Mouse (Mus musculus) hindbrain, embryonic 16.5 days (tissue): ENCODE measurements at regions not wholly inside any gene's neighbourhood (a gene's known extent, or its start where the extent isn't known, plus 50 kb on each side); places are given as distances from the start of the nearest gene placed in this dataset.

Experiments used
- ATAC-seq: fragments of 200-750 bp; cut with Nextera tagmentation; 2 replicates; pipeline ENCODE4 v1.8.0; 2017; ENCODE audit warnings: moderate TSS enrichment, moderate library complexity
- H3K27ac ChIP-seq: fragments of 300-500 bp; sonication (generic); 2 replicates; pipeline ENCODE4 v1.5.1; 2014; ENCODE audit warnings: low read depth, mild to moderate bottlenecking, control low read depth, low read length, moderate library complexity
- H3K27me3 ChIP-seq: fragments of 300-500 bp; sonication (generic); replicated peaks from 2 replicates; pipeline ENCODE4 v1.6.1; 2014; ENCODE audit warnings: low read length; ENCODE audit not compliant: control insufficient read depth, insufficient read depth
- H3K36me3 ChIP-seq: fragments of 300-500 bp; sonication (generic); 2 replicates; pipeline ENCODE4 v1.6.1; 2014; ENCODE audit warnings: mild to moderate bottlenecking, low read length, moderate library complexity, mixed read lengths; ENCODE audit not compliant: control insufficient read depth, insufficient read depth
- H3K4me1 ChIP-seq: fragments of 300-500 bp; sonication (generic); 2 replicates; pipeline ENCODE4 v1.6.1; 2014; ENCODE audit warnings: low read depth, low read length; ENCODE audit not compliant: control insufficient read depth, insufficient read depth
- H3K4me2 ChIP-seq: fragments of 300-500 bp; sonication (generic); 2 replicates; pipeline ENCODE4 v1.6.1; 2014; ENCODE audit warnings: mild to moderate bottlenecking, low read length, control low read depth, moderate library complexity
- H3K4me3 ChIP-seq: fragments of 300-500 bp; sonication (generic); 2 replicates; pipeline ENCODE4 v1.5.1; 2014; ENCODE audit warnings: mild to moderate bottlenecking, low read length, control low read depth, moderate library complexity
- H3K9ac ChIP-seq: fragments of 300-500 bp; sonication (generic); 2 replicates; pipeline ENCODE4 v1.6.1; 2014; ENCODE audit warnings: low read depth, mild to moderate bottlenecking, control low read depth, low read length, moderate library complexity
- H3K9me3 ChIP-seq: fragments of 300-500 bp; sonication (generic); 2 replicates; pipeline ENCODE4 v1.6.1; 2014; ENCODE audit warnings: mild to moderate bottlenecking, low read length, moderate library complexity; ENCODE audit not compliant: control insufficient read depth
- WGBS: fragments of 180-500 bp; shearing (Covaris S2); extraction: QIAGEN DNeasy Blood & Tissue Kit; methylation state at CpG from one replicate; pipeline ENCODE4 v1.1.7; 2014; 5-methylcytosine and 5-hydroxymethylcytosine counted together

DNA sequence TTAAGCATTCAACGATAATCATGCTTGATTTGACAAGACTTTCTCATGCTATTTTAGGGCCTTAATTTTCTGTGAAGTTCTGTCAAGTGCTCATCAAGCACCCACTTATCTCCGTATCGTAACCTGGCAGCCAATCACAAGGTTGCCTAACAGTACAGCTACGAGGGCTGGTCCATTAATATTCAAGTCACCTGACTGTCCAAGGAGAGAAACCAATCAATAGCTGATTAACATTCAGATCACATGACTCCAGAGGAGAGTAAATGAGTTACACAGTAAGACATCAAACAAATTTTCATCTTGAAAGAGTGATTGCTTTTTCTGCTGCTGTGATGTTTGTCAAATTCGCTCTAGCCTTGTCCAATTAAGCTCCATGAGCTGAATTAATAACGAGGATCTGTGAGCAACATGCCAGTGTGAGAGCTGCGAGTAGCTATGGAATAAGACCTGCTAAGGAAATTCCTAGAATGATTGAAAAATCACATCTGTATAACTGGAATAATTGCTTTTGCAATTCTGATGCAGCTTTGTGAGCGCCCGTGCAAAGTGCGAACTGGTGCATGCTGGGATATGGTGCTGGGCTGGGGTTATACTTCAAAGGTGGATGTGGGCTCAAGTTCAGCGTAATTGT lies 181.9 kb upstream of the Tle1 start:
- Histone ChIP-seq H3K27ac (no peak overlapping the region), H3K4me2 (peak overlapping the region; percentile 48), H3K9ac (no peak overlapping the region; the same call in 1 of the 2 replicates), H3K9me3 (no peaks in the 10 kb centered on the region), H3K36me3 (no peaks in the 10 kb centered on the region), H3K27me3 (no peaks in the 10 kb centered on the region; the same call in 1 of the 2 replicates), H3K4me1 (peaks cover 17% of the 10 kb centered on the region), H3K4me3 (peak overlapping the region; percentile 21)
- WGBS = 33% methylated on average over 11 of the region's 11 CpGs
- ATAC-seq = peak; percentile 50

DNA sequence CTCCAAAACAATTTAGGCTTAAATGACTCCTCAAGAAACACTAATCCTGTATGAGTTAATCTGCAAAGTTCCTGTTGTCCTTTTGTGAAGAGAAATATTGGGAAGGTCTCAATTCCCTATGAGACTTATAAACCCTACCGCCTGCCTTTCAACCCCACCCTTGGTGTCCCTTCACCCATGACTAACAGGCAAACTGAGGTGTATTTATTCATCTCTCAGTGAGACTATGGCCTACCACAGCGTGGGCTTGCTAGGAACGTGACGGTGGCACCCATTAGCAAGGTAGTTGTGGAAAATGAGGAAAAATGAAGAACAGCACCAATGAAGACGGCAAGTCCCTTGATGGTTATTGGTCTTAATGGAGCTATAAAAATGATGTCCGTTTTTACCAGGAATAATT lies 181.0 kb upstream of the Tle1 start:
- Histone ChIP-seq H3K36me3 (no peaks in the 10 kb centered on the region), H3K4me3 (no peak overlapping the region), H3K9ac (no peak overlapping the region), H3K4me1 (peaks cover 17% of the 10 kb centered on the region), H3K4me2 (no peak overlapping the region), H3K27ac (no peak overlapping the region), H3K9me3 (no peaks in the 10 kb centered on the region), H3K27me3 (no peaks in the 10 kb centered on the region; the same call in 1 of the 2 replicates)
- 51% methylated on average over 6 of the region's 6 CpGs for WGBS
- ATAC-seq = no peak

DNA sequence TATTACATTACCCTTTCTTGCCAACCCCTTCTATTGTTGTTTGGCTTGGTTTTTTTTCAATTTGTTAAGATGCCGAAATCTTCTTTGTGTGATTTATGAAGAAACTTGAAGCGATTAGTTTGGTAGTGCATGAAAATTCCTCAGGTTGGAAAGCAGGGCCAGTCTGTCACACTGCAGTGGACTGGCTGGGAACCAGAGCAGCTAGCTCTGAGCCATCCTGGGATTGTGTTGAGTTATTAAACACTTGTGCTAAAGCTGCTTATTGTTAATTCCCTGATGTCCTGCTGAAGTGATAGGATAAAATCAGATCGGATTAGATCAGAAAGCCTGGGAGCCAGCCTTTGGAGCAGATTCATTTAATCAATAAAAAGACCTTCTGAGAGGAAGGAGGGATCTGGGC lies 180.4 kb upstream of the Tle1 start:
- H3K9me3 ChIP-seq = no peaks in the 10 kb centered on the region
- no peak overlapping the region for H3K4me2 ChIP-seq
- H3K36me3 ChIP-seq = no peaks in the 10 kb centered on the region
- 48% methylated on average over 3 of the region's 3 CpGs for WGBS
- ATAC-seq = no peak
- no peaks in the 10 kb centered on the region for H3K27me3 ChIP-seq
- no peak overlapping the region for H3K9ac ChIP-seq
- no peak overlapping the region for H3K27ac ChIP-seq
- H3K4me1 ChIP-seq = peaks cover 17% of the 10 kb centered on the region
- H3K4me3 ChIP-seq = no peak overlapping the region

DNA sequence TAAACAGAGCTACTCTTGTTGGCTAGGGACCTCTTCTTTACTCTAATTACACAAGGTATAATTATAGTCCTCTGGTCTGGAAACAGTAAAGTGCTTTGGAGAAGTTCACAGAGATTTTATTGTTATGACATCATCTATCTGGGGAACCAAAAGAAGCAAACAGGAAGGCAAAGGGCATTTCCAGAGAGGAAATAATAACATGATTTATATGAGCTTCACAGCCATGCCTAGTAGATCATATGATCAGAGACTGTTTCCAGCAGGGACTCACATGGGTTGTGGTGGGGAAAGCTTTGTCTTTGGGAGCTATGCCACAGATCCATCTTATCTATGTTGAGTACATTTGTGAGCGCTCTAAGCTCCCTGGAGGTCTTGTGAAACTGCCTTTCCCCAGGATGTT lies 178.8 kb upstream of the Tle1 start:
- H3K27me3 ChIP-seq = no peaks in the 10 kb centered on the region
- no peaks in the 10 kb centered on the region for H3K36me3 ChIP-seq
- H3K27ac ChIP-seq = no peak overlapping the region
- H3K4me2 ChIP-seq = no peak overlapping the region
- peaks cover 10% of the 10 kb centered on the region for H3K4me1 ChIP-seq
- no peak overlapping the region for H3K4me3 ChIP-seq
- 87% methylated on average over 1 of the region's 1 CpGs for WGBS
- H3K9me3 ChIP-seq = no peaks in the 10 kb centered on the region
- ATAC-seq = no peak
- H3K9ac ChIP-seq = no peak overlapping the region

DNA sequence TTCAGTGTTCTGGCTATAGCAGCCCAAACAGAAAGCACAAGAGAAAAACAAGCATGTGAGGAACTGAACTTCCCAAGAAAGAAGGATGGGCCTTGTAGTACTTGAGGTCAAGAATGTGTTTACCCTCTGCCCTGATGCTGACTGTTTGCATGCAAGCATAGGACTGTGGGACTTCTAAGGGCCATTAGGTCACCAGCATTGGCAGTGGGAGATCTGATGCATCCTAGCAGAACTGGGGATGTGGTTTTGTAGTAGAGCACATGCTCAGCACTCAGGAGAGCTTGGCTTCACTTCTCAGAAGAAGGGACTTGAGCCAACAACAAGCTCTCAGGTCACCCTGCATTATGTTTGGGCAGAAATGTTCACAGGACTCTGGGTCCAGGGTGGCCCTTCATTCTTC lies 178.3 kb upstream of the Tle1 start:
- peaks cover 6% of the 10 kb centered on the region for H3K4me1 ChIP-seq
- H3K27ac ChIP-seq = no peak overlapping the region
- no peak overlapping the region for H3K9ac ChIP-seq
- H3K4me3 ChIP-seq = no peak overlapping the region
- no peak for ATAC-seq
- H3K27me3 ChIP-seq = no peaks in the 10 kb centered on the region
- no peak overlapping the region for H3K4me2 ChIP-seq
- H3K9me3 ChIP-seq = no peaks in the 10 kb centered on the region
- H3K36me3 ChIP-seq = no peaks in the 10 kb centered on the region

DNA sequence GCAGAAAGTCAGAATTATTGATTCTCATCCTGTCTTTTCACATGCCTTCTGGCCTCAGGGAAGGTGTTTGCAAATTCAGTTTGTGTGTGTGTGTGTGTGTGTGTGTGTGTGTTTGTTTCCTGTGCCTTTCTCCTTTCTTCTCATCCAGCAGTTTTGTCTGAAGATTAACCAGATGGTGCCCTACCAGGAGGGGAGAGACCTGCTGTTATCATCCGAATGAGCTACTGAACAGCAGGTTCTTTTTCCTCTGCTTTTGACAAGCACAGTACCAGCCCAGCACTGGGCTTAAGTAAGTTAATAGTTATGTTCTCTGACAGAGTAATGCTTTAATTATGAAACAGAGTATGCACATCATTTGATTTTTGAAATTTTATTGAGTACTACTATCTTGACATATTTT lies 176.8 kb upstream of the Tle1 start:
- Histone ChIP-seq H3K36me3 (no peaks in the 10 kb centered on the region), H3K4me3 (no peak overlapping the region), H3K4me1 (no peaks in the 10 kb centered on the region; the same call in none of the 2 replicates), H3K4me2 (no peak overlapping the region), H3K9me3 (no peaks in the 10 kb centered on the region), H3K27ac (no peak overlapping the region), H3K27me3 (no peaks in the 10 kb centered on the region), H3K9ac (no peak overlapping the region)
- 33% methylated on average over 1 of the region's 1 CpGs for WGBS
- ATAC-seq = peak; percentile 62; the same call in 1 of the 2 replicates

DNA sequence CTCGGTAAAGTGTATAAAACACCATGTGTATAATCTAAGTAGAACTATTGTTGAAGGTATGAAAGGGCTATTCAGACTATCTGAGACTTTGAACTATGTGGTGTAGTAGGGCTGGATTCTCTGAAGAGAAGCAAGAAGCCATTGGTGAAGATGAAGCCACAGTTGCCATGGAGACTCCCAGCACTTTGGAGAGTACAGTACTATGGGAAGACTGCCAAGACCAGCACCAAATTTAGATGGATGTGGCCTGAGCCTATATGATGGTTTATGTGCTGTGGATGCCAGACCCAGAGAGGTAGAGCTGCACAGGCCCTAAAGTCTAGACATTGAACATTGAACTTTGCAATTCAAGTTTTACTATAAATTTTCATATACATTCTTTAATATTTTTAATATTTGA lies 151.3 kb upstream of the Tle1 start:
- no peak overlapping the region for H3K4me2 ChIP-seq
- H3K36me3 ChIP-seq = no peaks in the 10 kb centered on the region
- H3K9ac ChIP-seq = no peak overlapping the region
- H3K27me3 ChIP-seq = no peaks in the 10 kb centered on the region
- no peak overlapping the region for H3K4me3 ChIP-seq
- no peak for ATAC-seq
- no peak overlapping the region for H3K27ac ChIP-seq
- no peaks in the 10 kb centered on the region for H3K9me3 ChIP-seq
- H3K4me1 ChIP-seq = no peaks in the 10 kb centered on the region
- 33% methylated on average over 1 of the region's 1 CpGs for WGBS

DNA sequence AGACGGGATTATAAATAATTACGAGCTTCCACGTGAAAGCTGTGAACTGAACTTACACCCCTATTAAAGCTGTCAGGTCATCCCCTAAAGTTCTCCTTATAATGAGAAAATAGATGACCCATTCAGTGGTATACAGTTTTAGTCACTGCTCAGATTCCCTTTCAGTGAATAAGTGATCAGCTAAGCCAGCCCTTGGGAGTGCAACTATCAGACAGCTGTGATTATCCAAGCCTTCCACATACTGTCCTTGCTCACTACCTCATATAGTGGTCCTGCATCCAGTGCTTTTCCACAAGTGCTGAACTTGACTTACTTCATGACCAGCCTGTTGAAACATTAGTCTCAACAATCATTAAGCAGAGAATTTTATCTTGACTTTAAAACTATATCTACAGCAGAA lies 131.2 kb upstream of the Tle1 start:
- Histone ChIP-seq H3K36me3 (no peaks in the 10 kb centered on the region), H3K4me1 (no peaks in the 10 kb centered on the region), H3K4me3 (no peak overlapping the region), H3K9me3 (no peaks in the 10 kb centered on the region), H3K27me3 (no peaks in the 10 kb centered on the region), H3K27ac (no peak overlapping the region), H3K9ac (no peak overlapping the region), H3K4me2 (no peak overlapping the region)
- ATAC-seq = no peak
- 69% methylated on average over 3 of the region's 3 CpGs for WGBS

DNA sequence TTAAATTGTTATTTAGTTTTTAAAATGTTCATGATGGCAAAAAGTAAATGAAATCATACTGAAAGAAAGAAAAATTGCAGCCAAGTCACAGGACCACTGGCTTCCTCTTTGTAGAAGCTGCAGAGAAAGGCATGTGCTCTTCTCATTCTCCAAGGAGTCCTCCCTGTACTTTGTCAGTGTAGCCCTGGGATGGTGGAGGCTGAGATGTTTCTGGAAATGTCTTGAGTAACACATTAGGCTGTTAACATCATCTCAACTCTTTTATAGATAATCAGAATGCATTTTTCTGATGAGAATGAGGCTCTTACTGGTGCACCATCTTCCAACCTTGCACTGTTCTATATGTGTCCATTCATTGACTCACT lies 128.3 kb upstream of the Tle1 start:
- Histone ChIP-seq H3K4me3 (no peak overlapping the region), H3K27ac (no peak overlapping the region), H3K4me1 (no peaks in the 10 kb centered on the region), H3K9me3 (no peaks in the 10 kb centered on the region), H3K4me2 (no peak overlapping the region), H3K36me3 (no peaks in the 10 kb centered on the region), H3K27me3 (no peaks in the 10 kb centered on the region), H3K9ac (no peak overlapping the region)
- ATAC-seq = no peak
